Mouse (Mus musculus) c-Kit-positive CD71-negative TER-119-negative erythroid progenitor cells, embryonic 14.5 days (primary cell): Measurements from ENCODE around the gene Vps18.

Source experiments
- DNase-seq: peaks from one replicate; pipeline ENCODE4 v3.0.0-alpha.2; 2013; ENCODE audit warnings: low read depth

The Vps18 gene

GRCm38 (mm10) chr2:119344537-119345138 is 56.1 kb downstream of the Vps18 start:
- DNase-seq, result no peak
